Mouse (Mus musculus) adrenal gland, postnatal 25 days (tissue): ENCODE data around the gene Eif3b. TPM values are rescaled to one million over a fixed set of nuclear protein-coding genes. Genes with fewer than 3 reads are reported as not detected.

Source experiments
- DNase-seq: peaks from one replicate; pipeline ENCODE4 v3.0.0; 2021; ENCODE audit warnings: mixed read lengths
- microRNA-seq, 2 experiments: library from miRNA; unstranded; fragments of <30 nt; microRNA quantifications; one replicate each; pipeline ENCODE4 v1.2.0; 2021
- total RNA-seq: library from RNA; stranded (reverse); gene quantifications from 2 replicates; pipeline ENCODE4 v1.2.3, GENCODE M21; 2021

Eif3b gene
- total RNA-seq, 1 experiment from 2014 or later = 159 TPM

DNA sequence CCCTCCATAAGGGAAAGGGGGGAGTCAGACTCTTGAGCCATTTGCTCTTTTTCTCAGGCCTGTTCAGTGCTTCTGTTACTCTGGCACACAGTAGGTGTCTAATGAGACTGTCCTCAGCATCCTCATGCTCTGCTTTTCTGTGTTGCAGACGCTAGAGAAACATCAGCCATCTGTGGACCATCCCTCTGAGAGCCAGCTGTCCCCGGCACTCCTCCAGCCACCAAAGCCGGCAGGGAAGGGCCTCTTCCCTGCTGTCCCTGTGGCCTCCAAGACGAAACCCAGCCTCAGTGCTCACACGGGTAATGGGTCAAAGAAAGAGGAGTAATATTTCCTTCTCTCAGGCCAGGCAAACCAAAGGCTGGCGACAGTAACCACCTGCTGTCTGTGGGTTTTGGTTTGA is 72.0 kb downstream of the Eif3b start:
- DNase-seq = no peak

DNA sequence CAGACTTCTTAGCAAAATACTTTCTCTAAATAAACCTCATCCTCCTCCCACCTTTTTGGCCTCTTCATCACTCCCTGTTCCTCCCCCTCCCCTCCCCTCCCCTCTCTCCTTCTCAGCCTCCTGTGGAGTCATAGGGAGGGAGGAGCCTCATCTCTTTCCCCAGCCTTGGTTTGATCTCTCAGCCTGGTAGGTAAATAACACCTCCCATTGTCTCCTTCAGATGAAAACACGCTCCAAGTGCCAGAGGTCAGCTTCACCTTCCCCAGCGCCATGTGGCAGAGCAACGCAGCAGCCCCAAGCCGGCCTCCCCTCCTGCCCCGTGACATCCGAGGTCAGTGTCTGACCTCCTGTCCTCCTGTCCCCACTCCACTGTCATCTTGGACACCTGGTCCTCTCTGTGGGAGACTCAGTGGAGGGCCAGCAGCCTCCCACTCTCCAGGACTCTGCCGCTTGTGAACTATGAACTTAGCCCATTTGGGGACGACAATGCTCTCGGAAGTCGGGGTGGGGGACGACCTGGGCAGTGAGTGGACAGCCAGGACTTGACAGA is 73.6 kb downstream of the Eif3b start:
- DNase-seq = no peak

Small RNAs within 50 kb of the gene (microRNA-seq; reads per million reads assigned to microRNA genes)
- gene Mir7038 = 0 reads per million in 2 experiments

Other genes with a start within 250 kb of the Eif3b start
- 17.2 and 23.1 TPM in 2 replicates for gene Mad1l1, start 97.8 kb upstream of the Eif3b start, total RNA-seq
- gene Nudt1, start 97.7 kb upstream of the Eif3b start, total RNA-seq = 23.5 and 29.0 TPM in 2 replicates
- gene Mrm2, start 87.4 kb upstream of the Eif3b start, total RNA-seq = 17.8 and 18.4 TPM in 2 replicates
- 18.0 and 18.4 TPM in 2 replicates for gene Snx8, start 30.1 kb upstream of the Eif3b start, total RNA-seq
- gene Gm4869, start 26.3 kb downstream of the Eif3b start, total RNA-seq = 0.27 TPM in 1 of 2 replicates, not detected in the other
- gene Chst12, start 86.2 kb downstream of the Eif3b start, total RNA-seq = 9.5 and 11.3 TPM in 2 replicates
- not detected in 2 replicates for gene Grifin, start 145.7 kb downstream of the Eif3b start, total RNA-seq
- 9.6 and 16.8 TPM in 2 replicates for gene Lfng, start 188.0 kb downstream of the Eif3b start, total RNA-seq
- gene Ttyh3, start 229.7 kb downstream of the Eif3b start, total RNA-seq = 121 and 195 TPM in 2 replicates